Mouse (Mus musculus) MEL (cell line): ENCODE results near the gene Cadps2. TPM values are rescaled to one million over a fixed set of nuclear protein-coding genes. Genes with fewer than 3 reads are reported as not detected.

Experiments
- DNase-seq: peaks from one replicate; pipeline ENCODE4 v3.0.0; 2011; ENCODE audit warnings: low read depth, low spot score
- H3K27ac ChIP-seq: 2 replicates; pipeline ENCODE4 v1.5.1; 2012; ENCODE audit warnings: low read depth, mild to moderate bottlenecking, control low read depth, low read length, moderate library complexity; ENCODE audit not compliant: control insufficient read depth
- H3K27me3 ChIP-seq, 2 experiments: fragments of 150-350 bp in 1 of 2; sonication (generic) in 1 of 2; 2 replicates each; pipeline ENCODE4 v1.6.1; 2012; ENCODE audit warnings: low read length in 2 of 2, mild to moderate bottlenecking in 2 of 2, improper control_type of control experiment in 1 of 2, moderate library complexity in 1 of 2; ENCODE audit not compliant: insufficient read depth in 2 of 2, control insufficient read depth in 1 of 2
- H3K36me3 ChIP-seq, 2 experiments: 2 replicates each; pipeline ENCODE4 v1.6.1; 2012 to 2014; ENCODE audit warnings: low read length in 2 of 2, improper control_type of control experiment in 1 of 2, inconsistent platforms in 1 of 2, mild to moderate bottlenecking in 1 of 2; ENCODE audit not compliant: insufficient read depth in 2 of 2, control insufficient read depth in 1 of 2
- H3K4me1 ChIP-seq, 2 experiments: fragments of 150-350 bp in 1 of 2; sonication (generic) in 1 of 2; 2 replicates each; pipeline ENCODE4 v1.6.1; 2012; ENCODE audit warnings: low read length in 2 of 2, improper control_type of control experiment in 1 of 2, mild to moderate bottlenecking in 1 of 2; ENCODE audit not compliant: insufficient read depth in 2 of 2, control insufficient read depth in 1 of 2
- H3K4me3 ChIP-seq, 2 experiments: fragments of 150-350 bp in 1 of 2; sonication (generic) in 1 of 2; 2 replicates each; pipeline ENCODE4 v1.5.1; 2012; ENCODE audit warnings: low read depth in 2 of 2, low read length in 2 of 2, mild to moderate bottlenecking in 2 of 2, moderate library complexity in 2 of 2, control low read depth in 1 of 2, improper control_type of control experiment in 1 of 2; ENCODE audit not compliant: control insufficient read depth in 1 of 2, insufficient read depth in 1 of 2
- H3K79me2 ChIP-seq: 2 replicates; pipeline ENCODE4 v1.6.1; 2012; ENCODE audit warnings: mild to moderate bottlenecking, low read length, moderate library complexity; ENCODE audit not compliant: control insufficient read depth, poor library complexity, insufficient read depth
- H3K9ac ChIP-seq: 2 replicates; pipeline ENCODE4 v1.6.1; 2012; ENCODE audit warnings: low read depth, mild to moderate bottlenecking, control low read depth, low read length, moderate library complexity; ENCODE audit not compliant: control insufficient read depth, poor library complexity, severe bottlenecking
- H3K9me3 ChIP-seq: fragments of 150-350 bp; sonication (generic); replicated peaks from 2 replicates; pipeline ENCODE4 v1.6.1; 2012; ENCODE audit warnings: mild to moderate bottlenecking, low read length, improper control_type of control experiment, moderate library complexity; ENCODE audit not compliant: insufficient read depth
- BHLHE40 ChIP-seq: IDR thresholded peaks from 2 replicates; pipeline ENCODE4 v1.6.1; 2012; ENCODE audit warnings: low read depth, mild to moderate bottlenecking, inconsistent platforms, low read length, improper control_type of control experiment, borderline replicate concordance
- CHD2 ChIP-seq: IDR thresholded peaks from 2 replicates; pipeline ENCODE4 v1.6.1; 2011; ENCODE audit warnings: low read length, improper control_type of control experiment
- EP300 ChIP-seq, 2 experiments: IDR thresholded peaks; 2 replicates each; pipeline ENCODE4 v1.6.1; 2011; ENCODE audit warnings: improper control_type of control experiment in 2 of 2, low read length in 2 of 2, low read depth in 1 of 2, mild to moderate bottlenecking in 1 of 2
- GABPA ChIP-seq: IDR thresholded peaks from 2 replicates; pipeline ENCODE4 v1.6.1; 2012; ENCODE audit warnings: low read depth, mild to moderate bottlenecking, inconsistent platforms, low read length, improper control_type of control experiment, moderate library complexity
- GATA1 ChIP-seq: IDR thresholded peaks from 2 replicates; pipeline ENCODE4 v1.6.1; 2011; ENCODE audit warnings: low read depth, low read length, improper control_type of control experiment
- JUND ChIP-seq: IDR thresholded peaks from 2 replicates; pipeline ENCODE4 v1.6.1; 2011; ENCODE audit warnings: low read depth, mild to moderate bottlenecking, improper control_type of control experiment, low read length
- MAFK ChIP-seq: IDR thresholded peaks from 2 replicates; pipeline ENCODE4 v1.6.1; 2011; ENCODE audit warnings: low read depth, mild to moderate bottlenecking, low read length, improper control_type of control experiment, borderline replicate concordance
- MAX ChIP-seq: IDR thresholded peaks from 2 replicates; pipeline ENCODE4 v1.6.1; 2011; ENCODE audit warnings: low read length, improper control_type of control experiment
- MAZ ChIP-seq: IDR thresholded peaks from 2 replicates; pipeline ENCODE4 v1.6.1; 2012; ENCODE audit warnings: low read depth, mild to moderate bottlenecking, inconsistent platforms, low read length, improper control_type of control experiment
- MXI1 ChIP-seq: IDR thresholded peaks from 2 replicates; pipeline ENCODE4 v1.6.1; 2011; ENCODE audit warnings: mild to moderate bottlenecking, low read depth, low read length, improper control_type of control experiment
- NELFE ChIP-seq: IDR thresholded peaks from 2 replicates; pipeline ENCODE4 v1.6.1; 2011; ENCODE audit warnings: low read depth, low read length, improper control_type of control experiment
- NRF1 ChIP-seq: IDR thresholded peaks from 2 replicates; pipeline ENCODE4 v1.6.1; 2014; ENCODE audit warnings: low read depth, mild to moderate bottlenecking, inconsistent platforms, low read length, improper control_type of control experiment, moderate library complexity; ENCODE audit not compliant: poor library complexity, insufficient read depth, severe bottlenecking
- POLR2AphosphoS2 ChIP-seq: IDR thresholded peaks from 2 replicates; pipeline ENCODE4 v1.6.1; 2011; ENCODE audit warnings: low read length, improper control_type of control experiment
- POLR2AphosphoS5 ChIP-seq: IDR thresholded peaks from 2 replicates; pipeline ENCODE4 v1.6.1; 2012; ENCODE audit warnings: low read depth, borderline replicate concordance, mild to moderate bottlenecking, inconsistent platforms, low read length, moderate library complexity, mixed read lengths
- RCOR1 ChIP-seq: IDR thresholded peaks from 2 replicates; pipeline ENCODE4 v1.6.1; 2012; ENCODE audit warnings: low read depth, mild to moderate bottlenecking, inconsistent platforms, low read length, improper control_type of control experiment
- SIN3A ChIP-seq: IDR thresholded peaks from 2 replicates; pipeline ENCODE4 v1.6.1; 2012; ENCODE audit warnings: low read length, improper control_type of control experiment, inconsistent platforms
- SMC3 ChIP-seq: IDR thresholded peaks from 2 replicates; pipeline ENCODE4 v1.6.1; 2011; ENCODE audit warnings: low read depth, low read length, improper control_type of control experiment
- TAL1 ChIP-seq: IDR thresholded peaks from 2 replicates; pipeline ENCODE4 v1.6.1; 2012; ENCODE audit warnings: mild to moderate bottlenecking, inconsistent platforms, low read length, moderate library complexity, mixed read lengths
- TCF12 ChIP-seq: IDR thresholded peaks from 2 replicates; pipeline ENCODE4 v1.6.1; 2014; ENCODE audit warnings: low read depth, mild to moderate bottlenecking, inconsistent platforms, low read length, improper control_type of control experiment, moderate library complexity
- USF1 ChIP-seq: IDR thresholded peaks from 2 replicates; pipeline ENCODE4 v1.6.1; 2014; ENCODE audit warnings: low read depth, mild to moderate bottlenecking, inconsistent platforms, low read length, improper control_type of control experiment, moderate library complexity
- ZKSCAN1 ChIP-seq: IDR thresholded peaks from 2 replicates; pipeline ENCODE4 v1.6.1; 2012; ENCODE audit warnings: low read depth, mild to moderate bottlenecking, inconsistent platforms, low read length, improper control_type of control experiment, moderate library complexity
- ZMIZ1 ChIP-seq: IDR thresholded peaks from 2 replicates; pipeline ENCODE4 v1.6.1; 2012; ENCODE audit warnings: low read depth, mild to moderate bottlenecking, inconsistent platforms, low read length, improper control_type of control experiment, moderate library complexity
- polyA plus RNA-seq, 2 experiments: library from polyadenylated mRNA; stranded (reverse) in 1 of 2; unstranded in 1 of 2; fragments of >175 nt in 1 of 2; fragments of >200 nt in 1 of 2; gene quantifications; 2 replicates each; pipeline versions ENCODE4 v1.2.1 to v1.2.4; 2012; ENCODE audit warnings: low replicate concordance in 2 of 2, low read depth in 1 of 2; ENCODE audit not compliant: insufficient read length in 2 of 2, insufficient read depth in 1 of 2, missing spikeins in 1 of 2
- total RNA-seq: library from RNA; depleted of rRNA; stranded (reverse); fragments of 300-350 nt; gene quantifications from 2 replicates; pipeline ENCODE4 v1.2.3, GENCODE M21; 2012

Gene Cadps2
- total and polyA plus RNA-seq, 3 experiments = not detected

GRCm38 (mm10) chr6:23829338-23829737 is 9.9 kb downstream of the Cadps2 start:
- no peak overlapping the region for H3K27ac ChIP-seq
- no peak for TF ChIP-seq ZKSCAN1
- no peak for TF ChIP-seq JUND
- TF ChIP-seq USF1 = no peak
- TF ChIP-seq NRF1 = no peak
- TF ChIP-seq SMC3 = no peak
- no peak for TF ChIP-seq SIN3A
- TF ChIP-seq, all 39 proteins: peak for 0
- no peaks in the 10 kb centered on the region for H3K27me3 ChIP-seq
- H3K9me3 ChIP-seq = no peaks in the 10 kb centered on the region
- no peaks in the 10 kb centered on the region for H3K79me2 ChIP-seq
- H3K4me3 ChIP-seq = no peak overlapping the region
- H3K4me1 ChIP-seq = no peaks in the 10 kb centered on the region
- H3K9ac ChIP-seq = no peak overlapping the region
- no peaks in the 10 kb centered on the region for H3K36me3 ChIP-seq
- no peak for DNase-seq

DNA sequence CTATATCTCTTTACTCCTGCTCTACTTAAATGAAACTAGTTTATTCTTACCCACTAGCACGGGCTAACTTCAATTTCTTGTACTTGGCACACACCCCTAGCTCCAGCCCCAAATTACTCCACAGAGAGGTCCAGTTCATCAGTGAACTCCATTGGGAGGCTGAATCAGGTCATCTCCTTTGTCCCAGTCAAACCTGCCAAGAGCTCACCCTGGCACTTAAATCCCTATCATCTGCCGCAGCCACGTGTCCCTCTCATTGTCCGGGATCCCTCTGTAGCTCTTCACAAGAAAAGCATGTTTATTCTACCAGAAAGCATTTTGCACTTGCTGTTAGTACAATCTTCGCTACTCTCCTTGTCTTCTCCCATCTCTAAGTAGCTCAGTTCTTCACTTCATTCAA is 17.4 kb downstream of the Cadps2 start:
- no peaks in the 10 kb centered on the region for H3K4me1 ChIP-seq
- no peak overlapping the region for H3K27ac ChIP-seq
- no peak for DNase-seq
- H3K27me3 ChIP-seq = no peaks in the 10 kb centered on the region
- no peaks in the 10 kb centered on the region for H3K9me3 ChIP-seq
- TF ChIP-seq USF1 = no peak
- TF ChIP-seq BHLHE40 = no peak
- no peak for TF ChIP-seq NELFE
- TF ChIP-seq NRF1 = no peak
- TF ChIP-seq MXI1 = no peak
- TF ChIP-seq TCF12 = no peak
- TF ChIP-seq ZMIZ1 = no peak
- TF ChIP-seq TAL1 = no peak
- no peak for TF ChIP-seq CHD2
- no peak for TF ChIP-seq GATA1
- TF ChIP-seq MAX = no peak
- no peak for TF ChIP-seq SMC3
- TF ChIP-seq EP300 (IDR thresholded peaks at IDR 0.05; ENCODE audit: low read depth in 1 of 2, low read length in 2 of 2) = no peak
- no peak for TF ChIP-seq GABPA
- no peak for TF ChIP-seq RCOR1
- no peak for TF ChIP-seq MAFK
- TF ChIP-seq POLR2AphosphoS2 = no peak
- TF ChIP-seq MAZ = no peak
- no peak for TF ChIP-seq JUND
- TF ChIP-seq POLR2AphosphoS5 = no peak
- H3K36me3 ChIP-seq = no peaks in the 10 kb centered on the region
- H3K4me3 ChIP-seq = no peak overlapping the region
- no peaks in the 10 kb centered on the region for H3K79me2 ChIP-seq
- no peak overlapping the region for H3K9ac ChIP-seq
